Mouse (Mus musculus): Measurements from ENCODE around the gene Calhm4. TPM values are rescaled to one million over a fixed set of nuclear protein-coding genes. Genes with fewer than 3 reads are reported as not detected.
"Not testable (repeated sequence)": the region's sequence is repeated elsewhere in the genome, so short reads cannot be mapped to it uniquely, and the experiment has no call there.

Gene Calhm4
- polyA plus RNA-seq, 1 experiment from 2014 or later: not detected

- peaks cover 4% of the 10 kb centered on the region; the same call in 1 of the 2 replicates for H3K27me3 ChIP-seq
- H3K9me3 ChIP-seq (replicated peaks): no peaks in the 10 kb centered on the region
- no peak overlapping the region for H3K4me2 ChIP-seq
- peak; percentile 86 for ATAC-seq
- H3K4me1 ChIP-seq: peaks cover 5% of the 10 kb centered on the region
- 18% methylated on average over 5 of the region's 5 CpGs for WGBS
- H3K27ac ChIP-seq: no peak overlapping the region
- no peak overlapping the region for H3K9ac ChIP-seq
- no peak overlapping the region for H3K4me3 ChIP-seq
- H3K36me3 ChIP-seq (ENCODE audit: poor library complexity, severe bottlenecking): no peaks in the 10 kb centered on the region
These were observed 7.5 kb downstream of the Calhm4 start for GRCm38 (mm10) chr10:34036587-34036986.

GRCm38 (mm10) chr10:34033630-34034305, 10.3 kb downstream of the Calhm4 start:
- peak; percentile 84 for ATAC-seq
- WGBS: 22% methylated on average over 22 of the region's 22 CpGs
- H3K27me3 ChIP-seq: peaks cover 4% of the 10 kb centered on the region; the same call in 1 of the 2 replicates
- no peak overlapping the region for H3K4me3 ChIP-seq
- no peaks in the 10 kb centered on the region for H3K36me3 ChIP-seq (ENCODE audit: poor library complexity, severe bottlenecking)
- H3K4me2 ChIP-seq: peak overlapping the region; percentile 47
- H3K4me1 ChIP-seq: peaks cover 5% of the 10 kb centered on the region
- no peak overlapping the region for H3K27ac ChIP-seq
- peak overlapping the region; percentile 48; the same call in 1 of the 2 replicates for H3K9ac ChIP-seq
- no peaks in the 10 kb centered on the region for H3K9me3 ChIP-seq (replicated peaks)

GRCm38 (mm10) chr10:34030322-34030721, 13.8 kb downstream of the Calhm4 start:
- WGBS: 83% methylated on average over 5 of the region's 5 CpGs
- no peak for ATAC-seq
- H3K36me3 ChIP-seq (ENCODE audit: poor library complexity, severe bottlenecking): no peaks in the 10 kb centered on the region
- no peak overlapping the region for H3K9ac ChIP-seq
- H3K4me2 ChIP-seq: no peak overlapping the region
- H3K9me3 ChIP-seq (replicated peaks): no peaks in the 10 kb centered on the region
- no peak overlapping the region for H3K27ac ChIP-seq
- H3K27me3 ChIP-seq: peaks cover under 1% of the 10 kb centered on the region; the same call in 1 of the 2 replicates
- H3K4me3 ChIP-seq: no peak overlapping the region
- H3K4me1 ChIP-seq: peaks cover 5% of the 10 kb centered on the region

GRCm38 (mm10) chr10:34019302-34020075, 24.6 kb downstream of the Calhm4 start, which contains the start of gene Rwdd1:
TSS of gene Rwdd1 (minus strand) at chr10:34019624.
- WGBS: under 1% methylated on average over 81 of the region's 82 CpGs
- ATAC-seq: peak; percentile 100

GRCm38 (mm10) chr10:34018746-34019301, 25.3 kb downstream of the Calhm4 start:
- H3K4me3 ChIP-seq: peak overlapping the region; percentile 75
- peak overlapping the region; percentile 88 for H3K27ac ChIP-seq
- H3K4me1 ChIP-seq: peaks cover 20% of the 10 kb centered on the region
- no peak; the same call in 1 of the 2 replicates for ATAC-seq
- peak overlapping the region; percentile 93 for H3K9ac ChIP-seq
- no peaks in the 10 kb centered on the region for H3K27me3 ChIP-seq
- H3K36me3 ChIP-seq (ENCODE audit: poor library complexity, severe bottlenecking): no peaks in the 10 kb centered on the region
- WGBS: 1% methylated on average over 21 of the region's 21 CpGs
- H3K9me3 ChIP-seq (replicated peaks): no peaks in the 10 kb centered on the region
- peak overlapping the region; percentile 72 for H3K4me2 ChIP-seq

More at GRCm38 (mm10) chr10:34019302-34020075, 24.6 kb downstream of the Calhm4 start, which contains the start of gene Rwdd1:
- Histone ChIP-seq H3K27me3 (no peaks in the 10 kb centered on the region), H3K4me3 (peak within 1 kb of the TSS; percentile 75), H3K4me2 (peak within 1 kb of the TSS; percentile 72), H3K36me3 (ENCODE audit: poor library complexity, severe bottlenecking) (no peaks in the 10 kb centered on the region), H3K9me3 (replicated peaks) (no peaks in the 10 kb centered on the region), H3K4me1 (peaks cover 20% of the 10 kb centered on the region), H3K9ac (peak within 1 kb of the TSS; percentile 93), H3K27ac (peak within 1 kb of the TSS; percentile 88)

GRCm38 (mm10) chr10:34013241-34013640, 30.9 kb downstream of the Calhm4 start:
- no peak overlapping the region for H3K4me3 ChIP-seq
- no peaks in the 10 kb centered on the region for H3K9me3 ChIP-seq (replicated peaks)
- H3K36me3 ChIP-seq (ENCODE audit: poor library complexity, severe bottlenecking): peaks cover 19% of the 10 kb centered on the region
- peaks cover 11% of the 10 kb centered on the region for H3K4me1 ChIP-seq
- H3K9ac ChIP-seq: no peak overlapping the region
- no peak overlapping the region for H3K4me2 ChIP-seq
- WGBS: 90% methylated on average over 2 of the region's 2 CpGs
- ATAC-seq: no peak
- no peaks in the 10 kb centered on the region for H3K27me3 ChIP-seq
- no peak overlapping the region for H3K27ac ChIP-seq

GRCm38 (mm10) chr10:34012581-34012980, 31.5 kb downstream of the Calhm4 start:
- H3K36me3 ChIP-seq (ENCODE audit: poor library complexity, severe bottlenecking): peaks cover 26% of the 10 kb centered on the region
- no peak overlapping the region for H3K4me3 ChIP-seq
- 95% methylated on average over 4 of the region's 4 CpGs for whole genome bisulfite sequencing
- no peak overlapping the region for H3K27ac ChIP-seq
- no peak for ATAC-seq
- H3K27me3 ChIP-seq: no peaks in the 10 kb centered on the region
- no peak overlapping the region for H3K4me2 ChIP-seq
- no peaks in the 10 kb centered on the region for H3K9me3 ChIP-seq (replicated peaks)
- H3K9ac ChIP-seq: no peak overlapping the region
- H3K4me1 ChIP-seq: peaks cover 5% of the 10 kb centered on the region

- peaks cover 85% of the 10 kb centered on the region for H3K36me3 ChIP-seq (ENCODE audit: poor library complexity, severe bottlenecking)
- H3K27ac ChIP-seq: no peak overlapping the region
- no peak for ATAC-seq
- no peak overlapping the region for H3K4me3 ChIP-seq
- H3K9ac ChIP-seq: no peak overlapping the region
- H3K27me3 ChIP-seq: no peaks in the 10 kb centered on the region
- no peaks in the 10 kb centered on the region for H3K9me3 ChIP-seq (replicated peaks)
- no peak overlapping the region for H3K4me2 ChIP-seq
- no peaks in the 10 kb centered on the region for H3K4me1 ChIP-seq
These were observed 45.7 kb downstream of the Calhm4 start for GRCm38 (mm10) chr10:33998397-33998796.

GRCm38 (mm10) chr10:33996686-33997085, 47.4 kb downstream of the Calhm4 start:
- not testable (repeated sequence) for H3K9me3 ChIP-seq (replicated peaks); H3K4me1 ChIP-seq; H3K4me2 ChIP-seq; H3K4me3 ChIP-seq; H3K27ac ChIP-seq; H3K27me3 ChIP-seq; ATAC-seq; H3K9ac ChIP-seq
- peaks cover 86% of the 10 kb centered on the region for H3K36me3 ChIP-seq (ENCODE audit: poor library complexity, severe bottlenecking)
- 88% methylated on average over 6 of the region's 8 CpGs for WGBS

Other genes with a start within 250 kb of the Calhm4 start
- gene Sult3a1, start 186.6 kb downstream of the Calhm4 start, polyA plus RNA-seq (2015; fragmentation: Nextera tagmentation; extraction: Ambion mirVana): not detected in 2 replicates
- gene Rsph4a, start 139.2 kb downstream of the Calhm4 start, polyA plus RNA-seq (2015; fragmentation: Nextera tagmentation; extraction: Ambion mirVana): 0.34 and 0.52 TPM in 2 replicates
- 25.1 and 27.5 TPM in 2 replicates for gene Zup1, start 93.0 kb downstream of the Calhm4 start, polyA plus RNA-seq (2015; fragmentation: Nextera tagmentation; extraction: Ambion mirVana)
- gene Rwdd1, start 24.7 kb downstream of the Calhm4 start, polyA plus RNA-seq (2015; fragmentation: Nextera tagmentation; extraction: Ambion mirVana): 144 and 170 TPM in 2 replicates
- gene Trappc3l, start 6.7 kb downstream of the Calhm4 start, polyA plus RNA-seq (2015; fragmentation: Nextera tagmentation; extraction: Ambion mirVana): not detected in 2 replicates
- 0.18 and 0.28 TPM in 2 replicates for gene Calhm5, start 52.2 kb upstream of the Calhm4 start, polyA plus RNA-seq (2015; fragmentation: Nextera tagmentation; extraction: Ambion mirVana)
- 0.21 and 0.33 TPM in 2 replicates for gene Calhm6, start 83.7 kb upstream of the Calhm4 start, polyA plus RNA-seq (2015; fragmentation: Nextera tagmentation; extraction: Ambion mirVana)
- 4.6 and 4.9 TPM in 2 replicates for gene Dse, start 163.4 kb upstream of the Calhm4 start, polyA plus RNA-seq (2015; fragmentation: Nextera tagmentation; extraction: Ambion mirVana)
- gene Tspyl1, start 237.9 kb upstream of the Calhm4 start, polyA plus RNA-seq (2015; fragmentation: Nextera tagmentation; extraction: Ambion mirVana): 108 and 111 TPM in 2 replicates

Measured in forebrain, embryonic 13.5 days (tissue).